In the genomic region with DNA sequence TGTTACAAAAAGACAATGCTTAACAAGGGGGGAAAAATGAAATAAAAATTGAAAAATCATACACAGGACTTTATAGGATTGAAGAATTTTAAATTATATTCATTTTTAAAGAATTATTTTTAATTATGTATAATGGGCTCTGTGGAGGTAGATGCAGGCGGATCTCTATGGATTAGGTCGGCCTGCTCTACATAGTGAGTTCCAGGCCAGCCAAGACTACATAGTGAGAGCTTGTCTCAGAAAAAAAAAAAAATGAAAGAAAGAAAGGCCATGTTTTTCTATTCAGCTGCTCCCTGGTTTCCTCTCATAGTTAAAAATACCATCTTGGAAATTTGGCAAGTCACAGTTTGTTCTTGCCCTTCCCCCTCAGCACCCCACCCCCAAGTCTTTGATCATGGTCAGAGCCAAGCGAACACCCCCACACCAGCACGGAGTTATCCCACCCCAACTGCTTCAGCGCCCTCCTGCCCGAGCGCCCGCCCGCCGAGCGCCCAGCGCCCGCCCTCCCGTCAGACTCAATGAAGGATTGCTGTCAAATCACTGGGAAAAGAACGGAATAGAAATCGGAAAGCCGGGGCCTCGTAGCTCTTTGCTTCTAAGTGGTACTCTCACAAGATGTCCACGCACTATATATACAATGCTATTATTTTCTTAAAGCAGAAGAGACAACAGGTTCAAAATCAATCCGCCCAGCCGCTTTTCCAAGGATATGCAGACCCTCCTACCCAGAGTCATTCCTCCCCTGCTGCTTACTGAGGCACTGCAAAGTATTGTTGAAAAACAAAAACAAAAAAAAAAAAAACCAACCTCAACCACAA, we compare ENCODE assay signal across 9 mouse cellular contexts. TPM values are rescaled to one million over a fixed set of nuclear protein-coding genes. Genes with fewer than 3 reads are reported as not detected.
DNase-seq lines count a peak whose midpoint lies in the region; ATAC-seq and TF ChIP-seq lines count a peak whose summit lies in the region.
"Had no signal": no experiment of that assay in that cellular context is flagged by ENCODE, and none has a peak within 500 bp of the region (broad histone marks: within the 10 kb centered on the region; RNA-seq: fewer than 3 reads in every experiment).

No protein-coding gene starts in this region.

- intact Hi-C loops in left cerebral cortex, adult 2 months (cut with DNase I), result no loop called here

- peaks cover 37% of the 10 kb centered on the region for H3K4me1 ChIP-seq in hindbrain, embryonic 13.5 days (replicated peaks)
- H3K4me1 ChIP-seq in stomach, embryonic 14.5 days (ENCODE audit: control insufficient read depth, insufficient read depth, low read length), result peaks cover 20% of the 10 kb centered on the region

- peak overlapping the region; percentile 88 for H3K27ac ChIP-seq in hindbrain, embryonic 13.5 days
- H3K27ac ChIP-seq in left cerebral cortex, adult 2 months, result peak overlapping the region; percentile 81
- peak overlapping the region; percentile 77; the same call in 1 of the 2 replicates for H3K27ac ChIP-seq in stomach, embryonic 14.5 days (ENCODE audit: low read length)

- DNase-seq in layer of hippocampus, adult 11-12 months (ENCODE audit: low spot score), result peak; percentile 52
- no peak for DNase-seq in layer of hippocampus, adult 9-10 months (ENCODE audit: low spot score)
- DNase-seq in frontal cortex, postnatal 36 days (ENCODE audit: low spot score in 2 of 2), result peak; percentile 29 to 58
- peak; percentile 31 to 43 for DNase-seq in left cerebral cortex, adult 2 months (ENCODE audit: extremely low spot score in 1 of 2, low spot score in 2 of 2)
- peak; percentile 74 for DNase-seq in lung, postnatal 25 days (ENCODE audit: low spot score)
- DNase-seq in urinary bladder, postnatal 25 days (ENCODE audit: low spot score), result no peak

- no peak for TF ChIP-seq CTCF in left cerebral cortex, adult 2 months (IDR thresholded peaks at IDR 0.05)

- ATAC-seq in hindbrain, embryonic 13.5 days (ENCODE audit: low FRiP score), result peak; percentile 81
- 0 out of 2 replicates have a peak, but pooled peaks have one; percentile 42 for ATAC-seq in stomach, embryonic 14.5 days (ENCODE audit: insufficient number of reproducible peaks, insufficient read depth, low FRiP score, low read depth)

- H3K9ac ChIP-seq in hindbrain, embryonic 13.5 days, result peak overlapping the region; percentile 49; the same call in 1 of the 2 replicates
- no peak overlapping the region for H3K9ac ChIP-seq in stomach, embryonic 14.5 days (replicated peaks; ENCODE audit: low read depth, low read length)

- 3% methylated on average over 21 of the region's 21 CpGs for WGBS in hindbrain, embryonic 13.5 days
- 8% methylated on average over 21 of the region's 21 CpGs for whole genome bisulfite sequencing in stomach, embryonic 14.5 days

- H3K36me3 ChIP-seq in hindbrain, embryonic 13.5 days, result no peaks in the 10 kb centered on the region
- H3K36me3 ChIP-seq in stomach, embryonic 14.5 days (ENCODE audit: control insufficient read depth, insufficient read depth, low read length), result no peaks in the 10 kb centered on the region

- no peaks in the 10 kb centered on the region for H3K27me3 ChIP-seq in hindbrain, embryonic 13.5 days
- no peaks in the 10 kb centered on the region for H3K27me3 ChIP-seq in stomach, embryonic 14.5 days (ENCODE audit: control insufficient read depth, insufficient read depth, low read length)

- H3K4me2 ChIP-seq in hindbrain, embryonic 13.5 days, result peak overlapping the region; percentile 47
- peak overlapping the region; percentile 44 for H3K4me2 ChIP-seq in stomach, embryonic 14.5 days (replicated peaks; ENCODE audit: low read depth, low read length)

- 0 out of 2 replicates have a peak, but pooled peaks cover 3% of the 10 kb centered on the region for H3K9me3 ChIP-seq in hindbrain, embryonic 13.5 days
- H3K9me3 ChIP-seq in stomach, embryonic 14.5 days (ENCODE audit: control insufficient read depth, low read depth, low read length), result no peaks in the 10 kb centered on the region; the same call in 1 of the 2 replicates

- peak overlapping the region; percentile 22; the same call in 1 of the 2 replicates for H3K4me3 ChIP-seq in hindbrain, embryonic 13.5 days
- no peak overlapping the region for H3K4me3 ChIP-seq in left cerebral cortex, adult 2 months
- H3K4me3 ChIP-seq in stomach, embryonic 14.5 days (ENCODE audit: low read depth, low read length), result peak overlapping the region; percentile 9; the same call in 1 of the 2 replicates
- H3K4me3 ChIP-seq: myocyte had no signal

RNA-seq across cellular contexts. Expression of gene Inpp5f, which starts 18.8 kb away (rescaled TPM):
- 305 and 308 TPM in 2 replicates for polyA plus RNA-seq in hindbrain, embryonic 13.5 days (2015; fragmentation: Nextera tagmentation; extraction: Ambion mirVana)
- total RNA-seq in left cerebral cortex, adult 2 months (2021), result 10 to 100 TPM; 89.8 to 98.9 TPM
- polyA plus RNA-seq in stomach, embryonic 14.5 days (2014; fragmentation: Nextera tagmentation; extraction: Ambion mirVana), result 33.9 and 38.6 TPM in 2 replicates

Comparison
In these comparisons a context has a peak if more than half of its experiments do, and no peak if none do; other contexts are left out.
1. DNase-seq: peak in layer of hippocampus, adult 11-12 months (single experiment), frontal cortex, postnatal 36 days (2 of 2), left cerebral cortex, adult 2 months (2 of 2) and lung, postnatal 25 days (single experiment); none in layer of hippocampus, adult 9-10 months (single experiment) and urinary bladder, postnatal 25 days (single experiment).
2. Peak in every context shown above with its lines, with median percentiles within 50 percentile points of each other: H3K27ac ChIP-seq.